ENCODE assay signal across 18 mouse cellular contexts in the genomic region with DNA sequence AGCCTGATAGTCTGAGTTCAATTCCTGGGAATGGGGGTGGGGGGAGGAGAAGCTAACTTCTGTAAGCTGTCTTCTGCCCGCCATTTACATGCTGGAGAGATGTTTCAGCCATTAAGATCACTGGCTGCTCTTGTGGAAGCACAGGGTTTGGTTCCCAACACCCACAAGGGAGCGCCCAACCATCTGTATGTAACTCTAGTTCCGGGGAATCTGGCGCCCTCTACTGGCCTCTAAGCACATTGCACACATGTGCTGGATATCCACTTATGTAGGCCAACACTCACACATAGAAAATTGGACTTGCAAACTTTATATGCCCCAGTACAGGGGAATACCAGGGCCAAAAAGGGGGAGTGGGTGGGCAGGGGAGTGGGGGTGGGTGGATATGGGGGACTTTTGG.
A peak's percentile ranks its signal among the peaks of the same experiment; 100 is the strongest.
DNase-seq lines count a peak whose midpoint lies in the region; ATAC-seq and TF ChIP-seq lines count a peak whose summit lies in the region.
"Had no signal": no experiment of that assay in that cellular context is flagged by ENCODE, and none has a peak within 500 bp of the region (broad histone marks: within the 10 kb centered on the region; RNA-seq: fewer than 3 reads in every experiment).

No protein-coding gene starts in this region.

- no peak overlapping the region for H3K9ac ChIP-seq in liver, embryonic 14.5 days (replicated peaks)
- no peak overlapping the region for H3K9ac ChIP-seq in liver, embryonic 11.5 days (ENCODE audit: low read depth, low read length)
- H3K9ac ChIP-seq in ES-Bruce4 (ENCODE audit: low read depth, poor library complexity, severe bottlenecking), result no peak overlapping the region
- H3K9ac ChIP-seq: embryonic facial prominence, embryonic 15.5 days; neural tube, embryonic 13.5 days had no signal

- ATAC-seq in liver, embryonic 14.5 days (ENCODE audit: insufficient read depth), result no peak
- no peak for ATAC-seq in liver, embryonic 11.5 days (replicated peaks; ENCODE audit: low FRiP score)
- ATAC-seq: forebrain, embryonic 16.5 days had no signal

- no peak overlapping the region for H3K4me3 ChIP-seq in liver, embryonic 14.5 days (ENCODE audit: insufficient read depth in 1 of 2, low read depth in 2 of 2, low read length in 2 of 2)
- no peak overlapping the region for H3K4me3 ChIP-seq in liver, embryonic 11.5 days (ENCODE audit: low read depth, low read length)
- no peak overlapping the region for H3K4me3 ChIP-seq in ES-Bruce4 (ENCODE audit: low read depth, low read length)
- H3K4me3 ChIP-seq: embryonic facial prominence, embryonic 15.5 days; neural tube, embryonic 13.5 days had no signal

- no peaks in the 10 kb centered on the region for H3K9me3 ChIP-seq in liver, embryonic 14.5 days (ENCODE audit: control insufficient read depth, low read length)
- no peaks in the 10 kb centered on the region for H3K9me3 ChIP-seq in liver, embryonic 11.5 days (ENCODE audit: control insufficient read depth, low read length)
- H3K9me3 ChIP-seq in ES-Bruce4 (replicated peaks; ENCODE audit: control insufficient read depth, insufficient read depth, low read length, poor library complexity, severe bottlenecking), result no peaks in the 10 kb centered on the region
- H3K9me3 ChIP-seq: embryonic facial prominence, embryonic 15.5 days; neural tube, embryonic 13.5 days had no signal

- H3K27me3 ChIP-seq in liver, embryonic 14.5 days (ENCODE audit: control insufficient read depth, insufficient read depth, low read length), result no peaks in the 10 kb centered on the region
- no peaks in the 10 kb centered on the region for H3K27me3 ChIP-seq in liver, embryonic 11.5 days (replicated peaks; ENCODE audit: control insufficient read depth, insufficient read depth, low read length)
- H3K27me3 ChIP-seq in ES-Bruce4 (ENCODE audit: control insufficient read depth, insufficient read depth, low read length, poor library complexity, severe bottlenecking), result no peaks in the 10 kb centered on the region
- H3K27me3 ChIP-seq: embryonic facial prominence, embryonic 15.5 days; neural tube, embryonic 13.5 days had no signal

- H3K36me3 ChIP-seq in liver, embryonic 14.5 days (replicated peaks; ENCODE audit: control insufficient read depth, insufficient read depth, low read depth), result no peaks in the 10 kb centered on the region
- H3K36me3 ChIP-seq in liver, embryonic 11.5 days (ENCODE audit: control insufficient read depth, insufficient read depth, low read length), result no peaks in the 10 kb centered on the region
- no peaks in the 10 kb centered on the region for H3K36me3 ChIP-seq in ES-Bruce4 (ENCODE audit: control insufficient read depth, insufficient read depth, low read length, poor library complexity, severe bottlenecking)
- H3K36me3 ChIP-seq: embryonic facial prominence, embryonic 15.5 days; neural tube, embryonic 13.5 days had no signal

- 52% methylated on average over 4 of the region's 4 CpGs for WGBS in liver, embryonic 14.5 days (ENCODE audit: insufficient replicate concordance)
- 56% methylated on average over 4 of the region's 4 CpGs for WGBS in liver, embryonic 11.5 days

- no peak overlapping the region for H3K27ac ChIP-seq in liver, embryonic 14.5 days
- no peak overlapping the region for H3K27ac ChIP-seq in liver, embryonic 11.5 days (ENCODE audit: low read depth, low read length)
- no peak overlapping the region for H3K27ac ChIP-seq in ES-Bruce4 (ENCODE audit: insufficient read depth, low read length)
- H3K27ac ChIP-seq: embryonic facial prominence, embryonic 15.5 days; neural tube, embryonic 13.5 days had no signal

- TF ChIP-seq EP300 in liver, embryonic 14.5 days (IDR thresholded peaks at IDR 0.05; ENCODE audit: low read depth), result no peak
- no peak for TF ChIP-seq EP300 in ES-Bruce4 (IDR thresholded peaks at IDR 0.05; ENCODE audit: insufficient read depth, low read depth, low read length)

- H3K4me2 ChIP-seq in liver, embryonic 14.5 days (ENCODE audit: low read depth), result no peak overlapping the region
- H3K4me2 ChIP-seq in liver, embryonic 11.5 days, result no peak overlapping the region
- H3K4me2 ChIP-seq: embryonic facial prominence, embryonic 15.5 days; neural tube, embryonic 13.5 days had no signal

- TF ChIP-seq CTCF in liver, embryonic 14.5 days (IDR thresholded peaks at IDR 0.05; ENCODE audit: low read depth), result peak; percentile 53
- TF ChIP-seq CTCF in ES-Bruce4 (IDR thresholded peaks at IDR 0.05; ENCODE audit: low read depth, low read length), result peak; percentile 51

- TF ChIP-seq POLR2A in ES-Bruce4 (IDR thresholded peaks at IDR 0.05; ENCODE audit: insufficient read depth, low read length), result no peak

- no peaks in the 10 kb centered on the region for H3K4me1 ChIP-seq in liver, embryonic 14.5 days (replicated peaks; ENCODE audit: control insufficient read depth in 2 of 2, insufficient read depth in 2 of 2, low read length in 1 of 2)
- H3K4me1 ChIP-seq in liver, embryonic 11.5 days (replicated peaks; ENCODE audit: control insufficient read depth, insufficient read depth, low read length), result no peaks in the 10 kb centered on the region
- peaks cover 3% of the 10 kb centered on the region for H3K4me1 ChIP-seq in ES-Bruce4 (ENCODE audit: control insufficient read depth, insufficient read depth, low read length)
- H3K4me1 ChIP-seq: neural tube, embryonic 13.5 days had no signal

- peak; percentile 14 for DNase-seq in embryo, embryonic 11 days
- DNase-seq in embryo, embryonic 10.5 days (ENCODE audit: low spot score), result no peak
- no peak for DNase-seq in liver, embryonic 14.5 days (ENCODE audit: low read depth in 3 of 3, low spot score in 3 of 3)
- DNase-seq in liver, embryonic 11.5 days (ENCODE audit: low spot score), result no peak
- peak; percentile 1 for DNase-seq in induced T-regulatory cell, adult 2 months (ENCODE audit: low read depth)
- DNase-seq in lung, postnatal 10 days, result no peak
- no peak for DNase-seq in kidney, postnatal 36 days
- DNase-seq: cerebellum, adult 9-11 months; gastrocnemius, postnatal 14 days; kidney, adult 11 months; left cerebral cortex, postnatal 4 days; lung, postnatal 14 days; midbrain, embryonic 14.5 days; right cerebral cortex, adult 18-20 months had no signal

Comparison
In these comparisons a context has a peak if more than half of its experiments do, and no peak if none do; other contexts are left out.
1. DNase-seq: peak in embryo, embryonic 11 days (single experiment) and induced T-regulatory cell, adult 2 months (single experiment); none in embryo, embryonic 10.5 days (single experiment), liver, embryonic 14.5 days (0 of 3), liver, embryonic 11.5 days (single experiment), lung, postnatal 10 days (single experiment) and kidney, postnatal 36 days (0 of 2).